Mouse (Mus musculus) neural tube, embryonic 12.5 days (tissue): Measurements from ENCODE around the gene Lrrc19. TPM values are rescaled to one million over a fixed set of nuclear protein-coding genes. Genes with fewer than 3 reads are reported as not detected.
"Not testable (repeated sequence)": the region's sequence is repeated elsewhere in the genome, so short reads cannot be mapped to it uniquely, and the experiment has no call there.

Experiments used
- ATAC-seq: fragments of 200-750 bp; cut with Nextera tagmentation; 2 replicates; pipeline ENCODE4 v1.8.0; 2017; ENCODE audit warnings: low read depth, mild to moderate bottlenecking, moderate TSS enrichment, moderate library complexity; ENCODE audit not compliant: low FRiP score
- H3K27ac ChIP-seq: fragments of 300-500 bp; sonication (generic); 2 replicates; pipeline ENCODE4 v1.5.1; 2016
- H3K27me3 ChIP-seq: fragments of 300-500 bp; sonication (generic); replicated peaks from 2 replicates; pipeline ENCODE4 v1.6.1; 2016; ENCODE audit warnings: mild to moderate bottlenecking
- H3K36me3 ChIP-seq: fragments of 300-500 bp; sonication (generic); 2 replicates; pipeline ENCODE4 v1.6.1; 2016; ENCODE audit warnings: mild to moderate bottlenecking
- H3K4me1 ChIP-seq: fragments of 300-500 bp; sonication (generic); 2 replicates; pipeline ENCODE4 v1.6.1; 2016
- H3K4me2 ChIP-seq: fragments of 300-500 bp; sonication (generic); replicated peaks from 2 replicates; pipeline ENCODE4 v1.6.1; 2016; ENCODE audit warnings: mild to moderate bottlenecking
- H3K4me3 ChIP-seq: fragments of 300-500 bp; sonication (generic); 2 replicates; pipeline ENCODE4 v1.5.1; 2016
- H3K9ac ChIP-seq: fragments of 300-500 bp; sonication (generic); 2 replicates; pipeline ENCODE4 v1.6.1; 2016; ENCODE audit warnings: mild to moderate bottlenecking
- H3K9me3 ChIP-seq: fragments of 300-500 bp; sonication (generic); 2 replicates; pipeline ENCODE4 v1.6.1; 2016; ENCODE audit warnings: mild to moderate bottlenecking
- WGBS: fragments of 180-500 bp; shearing (Covaris S2); methylation state at CpG from one replicate; pipeline ENCODE4 v1.1.7; 2016; 5-methylcytosine and 5-hydroxymethylcytosine counted together
- polyA plus RNA-seq: library from polyadenylated mRNA; unstranded; fragments of >200 nt; fragmentation: Nextera tagmentation; extraction: Ambion mirVana; gene quantifications from 2 replicates; pipeline ENCODE4 v1.2.1, GENCODE M21; 2016

The Lrrc19 gene
- polyA plus RNA-seq, result 0.82 and 1.1 TPM in 2 replicates

DNA sequence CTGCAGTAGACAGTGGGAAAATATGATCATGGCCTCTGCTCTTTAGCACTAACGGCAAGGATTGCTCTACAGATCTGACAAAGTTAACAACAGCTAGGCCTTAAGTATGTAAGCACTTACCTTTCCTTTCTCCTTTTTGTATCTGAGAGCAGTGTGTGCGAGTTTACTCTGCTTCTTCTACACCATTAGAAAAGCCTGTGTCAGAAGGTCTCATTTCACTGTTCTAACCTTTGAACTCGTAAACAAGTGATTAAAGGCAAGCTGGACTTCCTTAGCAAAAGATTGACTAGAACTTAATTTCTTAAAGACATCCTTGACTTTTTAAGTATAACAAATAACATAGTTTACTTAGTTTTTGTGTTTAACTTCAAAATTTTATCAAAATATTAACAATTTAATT lies at the start of gene Lrrc19:
Lrrc19 (minus strand) TSS at position 225 of the 400 bp plus-strand sequence.
- no peaks in the 10 kb centered on the region for H3K4me1 ChIP-seq
- no peak within 1 kb of the TSS for H3K4me2 ChIP-seq
- H3K27ac ChIP-seq, result no peak within 1 kb of the TSS

GRCm38 (mm10) chr4:94696368-94696767 lies 46.4 kb upstream of the Lrrc19 start:
- ATAC-seq, result no peak
- Histone ChIP-seq H3K4me3 (no peak overlapping the region), H3K4me2 (no peak overlapping the region), H3K36me3 (0 out of 2 replicates have a peak, but pooled peaks cover 5% of the 10 kb centered on the region), H3K27me3 (no peaks in the 10 kb centered on the region), H3K4me1 (no peaks in the 10 kb centered on the region), H3K9me3 (no peaks in the 10 kb centered on the region), H3K27ac (no peak overlapping the region), H3K9ac (no peak overlapping the region)
- 91% methylated on average over 3 of the region's 3 CpGs for WGBS

More for the DNA sequence above, at the start of gene Lrrc19:
- peaks cover 8% of the 10 kb centered on the region for H3K36me3 ChIP-seq
- ATAC-seq, result no peak
- no peaks in the 10 kb centered on the region for H3K27me3 ChIP-seq
- H3K4me3 ChIP-seq, result no peak within 1 kb of the TSS
- WGBS, result 93% methylated on average over 3 of the region's 3 CpGs
- H3K9me3 ChIP-seq, result no peaks in the 10 kb centered on the region
- H3K9ac ChIP-seq, result no peak within 1 kb of the TSS

DNA sequence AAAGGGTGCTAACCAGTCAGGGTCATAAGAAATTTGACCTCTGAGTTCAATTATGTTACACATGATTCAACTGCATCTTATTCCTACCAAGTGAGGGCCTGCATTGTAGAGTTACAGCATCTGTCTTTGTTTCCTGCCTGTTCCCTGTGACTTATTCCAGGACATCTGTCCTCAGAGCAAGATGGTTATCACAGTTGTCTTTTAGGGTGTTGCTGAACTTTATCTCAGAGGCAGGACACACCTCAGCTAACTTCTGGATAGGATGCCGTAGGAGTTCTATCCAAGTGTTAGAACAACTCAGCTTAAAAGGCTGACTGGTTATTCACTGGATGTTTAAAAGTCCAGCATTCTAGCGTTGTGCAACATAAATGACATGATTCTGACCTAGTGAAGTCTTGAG lies 42.2 kb upstream of the Lrrc19 start:
- Histone ChIP-seq H3K27ac (no peak overlapping the region), H3K27me3 (no peaks in the 10 kb centered on the region), H3K9me3 (no peaks in the 10 kb centered on the region), H3K9ac (no peak overlapping the region), H3K36me3 (peaks cover 20% of the 10 kb centered on the region), H3K4me3 (no peak overlapping the region), H3K4me1 (no peaks in the 10 kb centered on the region), H3K4me2 (no peak overlapping the region)
- 87% methylated on average over 2 of the region's 2 CpGs for WGBS
- ATAC-seq, result no peak

GRCm38 (mm10) chr4:94691078-94691477 lies 41.1 kb upstream of the Lrrc19 start:
- H3K27me3 ChIP-seq, result no peaks in the 10 kb centered on the region
- peaks cover 26% of the 10 kb centered on the region for H3K36me3 ChIP-seq
- H3K27ac ChIP-seq, result no peak overlapping the region
- 92% methylated on average over 4 of the region's 4 CpGs for WGBS
- H3K4me1 ChIP-seq, result no peaks in the 10 kb centered on the region
- no peak overlapping the region for H3K4me3 ChIP-seq
- H3K4me2 ChIP-seq, result no peak overlapping the region
- no peak overlapping the region for H3K9ac ChIP-seq
- no peak for ATAC-seq
- no peaks in the 10 kb centered on the region for H3K9me3 ChIP-seq

DNA sequence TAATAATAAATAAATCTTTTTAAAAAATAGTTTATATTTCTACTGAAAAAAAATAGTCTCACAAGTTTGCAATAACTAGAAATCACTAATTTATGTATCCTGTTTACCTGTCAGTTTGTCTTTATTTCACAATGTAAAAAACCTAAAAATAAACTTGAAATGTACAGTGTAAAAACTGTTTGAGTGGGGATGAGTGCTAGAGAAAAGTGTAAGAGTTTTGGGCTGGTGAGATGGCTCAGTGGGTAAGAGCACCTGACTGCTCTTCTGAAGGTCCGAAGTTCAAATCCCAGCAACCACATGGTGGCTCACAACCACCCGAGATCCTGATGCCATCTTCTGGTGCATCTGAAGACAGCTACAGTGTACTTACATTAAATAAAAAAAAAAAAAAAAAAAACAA lies 39.9 kb upstream of the Lrrc19 start:
- H3K4me2 ChIP-seq, H3K4me3 ChIP-seq, ATAC-seq, H3K9ac ChIP-seq, H3K9me3 ChIP-seq, H3K27ac ChIP-seq, H3K27me3 ChIP-seq, H3K4me1 ChIP-seq: not testable (repeated sequence)
- peaks cover 28% of the 10 kb centered on the region for H3K36me3 ChIP-seq
- 86% methylated on average over 2 of the region's 2 CpGs for WGBS

- H3K27me3 ChIP-seq, result no peaks in the 10 kb centered on the region
- 84% methylated on average over 5 of the region's 5 CpGs for WGBS
- peaks cover 33% of the 10 kb centered on the region for H3K36me3 ChIP-seq
- H3K27ac ChIP-seq, result no peak overlapping the region
- no peaks in the 10 kb centered on the region for H3K9me3 ChIP-seq
- no peaks in the 10 kb centered on the region for H3K4me1 ChIP-seq
- no peak overlapping the region for H3K9ac ChIP-seq
- H3K4me3 ChIP-seq, result no peak overlapping the region
- H3K4me2 ChIP-seq, result no peak overlapping the region
- ATAC-seq, result no peak
These were observed 33.4 kb upstream of the Lrrc19 start for GRCm38 (mm10) chr4:94683305-94683704.

- H3K9ac ChIP-seq, result no peak overlapping the region
- H3K4me1 ChIP-seq, result no peaks in the 10 kb centered on the region
- H3K27ac ChIP-seq, result no peak overlapping the region
- no peaks in the 10 kb centered on the region for H3K9me3 ChIP-seq
- WGBS, result 78% methylated on average over 1 of the region's 1 CpGs
- no peak overlapping the region for H3K4me3 ChIP-seq
- no peak overlapping the region for H3K4me2 ChIP-seq
- ATAC-seq, result no peak
- no peaks in the 10 kb centered on the region for H3K27me3 ChIP-seq
- H3K36me3 ChIP-seq, result peaks cover 22% of the 10 kb centered on the region; the same call in 1 of the 2 replicates
These were observed 32.1 kb upstream of the Lrrc19 start for GRCm38 (mm10) chr4:94682029-94682428.

DNA sequence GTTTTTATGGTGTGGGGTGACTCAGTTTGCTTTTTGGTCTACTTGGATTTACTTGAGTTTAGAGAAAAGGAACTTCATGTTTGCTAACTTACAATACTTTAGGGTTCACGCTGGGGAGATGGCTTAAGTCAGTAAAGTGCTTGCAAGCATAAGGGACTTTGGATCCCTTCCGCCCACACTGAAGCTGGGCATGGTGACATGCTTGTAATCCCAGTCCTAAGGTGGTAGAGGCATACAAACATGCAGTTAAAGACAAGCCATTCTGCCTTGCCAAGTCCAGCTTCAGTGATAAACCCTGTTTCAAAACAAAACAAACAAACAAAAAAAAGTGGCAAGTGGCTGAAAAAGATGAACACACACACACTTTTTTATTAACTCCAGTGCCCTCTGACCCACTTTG lies 31.2 kb upstream of the Lrrc19 start:
- no peak overlapping the region for H3K4me2 ChIP-seq
- no peaks in the 10 kb centered on the region for H3K27me3 ChIP-seq
- no peaks in the 10 kb centered on the region for H3K4me1 ChIP-seq
- H3K9me3 ChIP-seq, result no peaks in the 10 kb centered on the region
- H3K9ac ChIP-seq, result no peak overlapping the region
- peaks cover 18% of the 10 kb centered on the region; the same call in 1 of the 2 replicates for H3K36me3 ChIP-seq
- ATAC-seq, result no peak
- no peak overlapping the region for H3K4me3 ChIP-seq
- H3K27ac ChIP-seq, result no peak overlapping the region
- WGBS, result 89% methylated on average over 2 of the region's 2 CpGs

DNA sequence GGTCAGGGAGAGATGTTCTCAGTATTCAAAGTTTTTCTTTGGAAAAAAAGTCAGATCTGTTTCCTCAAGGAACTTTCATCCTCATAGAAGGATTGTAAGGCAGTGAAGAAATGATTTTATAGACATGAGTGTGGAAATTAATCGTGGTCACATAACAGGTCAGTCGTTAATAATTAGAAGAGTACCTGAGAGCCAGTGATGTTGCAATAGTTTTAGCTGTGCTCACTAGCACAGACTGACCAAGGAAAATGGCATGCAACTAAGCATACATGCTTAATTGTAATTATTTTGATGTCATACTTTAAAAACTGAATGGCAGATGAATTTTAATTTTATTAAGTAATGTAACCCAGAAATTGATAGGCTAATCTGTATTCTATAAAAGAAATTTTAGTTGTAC lies 30.7 kb upstream of the Lrrc19 start:
- ATAC-seq, result no peak
- no peaks in the 10 kb centered on the region for H3K27me3 ChIP-seq
- 93% methylated on average over 2 of the region's 2 CpGs for WGBS

DNA sequence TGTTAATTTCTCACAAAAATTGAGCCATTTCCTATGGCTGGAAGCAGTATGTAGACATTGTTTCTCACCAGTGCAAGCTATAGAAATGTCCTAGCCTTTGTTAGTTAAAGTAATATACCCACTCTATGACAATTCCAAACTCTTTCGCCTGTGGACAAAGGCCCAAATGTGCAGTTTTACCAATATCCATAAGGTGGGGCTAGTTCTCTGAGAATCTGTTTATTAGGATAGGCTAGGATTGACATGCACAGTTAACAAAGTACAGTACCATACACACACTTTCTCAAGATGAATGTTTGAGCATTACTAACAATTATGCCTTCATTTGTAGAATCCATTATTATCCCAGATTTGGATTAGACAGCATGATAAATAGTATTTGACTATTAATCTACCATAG lies 19.8 kb upstream of the Lrrc19 start:
- 54% methylated on average over 1 of the region's 1 CpGs for WGBS
- 0 out of 2 replicates have a peak, but pooled peaks have one; percentile 61 for ATAC-seq
- no peaks in the 10 kb centered on the region for H3K9me3 ChIP-seq
- no peaks in the 10 kb centered on the region for H3K36me3 ChIP-seq
- no peaks in the 10 kb centered on the region for H3K4me1 ChIP-seq
- H3K4me2 ChIP-seq, result no peak overlapping the region
- H3K27ac ChIP-seq, result no peak overlapping the region
- no peak overlapping the region for H3K4me3 ChIP-seq
- no peaks in the 10 kb centered on the region for H3K27me3 ChIP-seq
- no peak overlapping the region for H3K9ac ChIP-seq

More for the DNA sequence above, 30.7 kb upstream of the Lrrc19 start:
- no peak overlapping the region for H3K4me3 ChIP-seq
- H3K9me3 ChIP-seq, result no peaks in the 10 kb centered on the region
- H3K36me3 ChIP-seq, result 0 out of 2 replicates have a peak, but pooled peaks cover 15% of the 10 kb centered on the region
- no peak overlapping the region for H3K27ac ChIP-seq
- H3K9ac ChIP-seq, result no peak overlapping the region
- no peak overlapping the region for H3K4me2 ChIP-seq
- H3K4me1 ChIP-seq, result no peaks in the 10 kb centered on the region

GRCm38 (mm10) chr4:94650426-94651175 lies 657 bp upstream of the Lrrc19 start:
- H3K27ac ChIP-seq, H3K27me3 ChIP-seq, H3K4me2 ChIP-seq, ATAC-seq, H3K9me3 ChIP-seq, H3K9ac ChIP-seq, H3K4me1 ChIP-seq, H3K4me3 ChIP-seq: not testable (repeated sequence)
- WGBS, result 91% methylated on average over 5 of the region's 5 CpGs
- H3K36me3 ChIP-seq, result peaks cover 15% of the 10 kb centered on the region

- no peak overlapping the region for H3K27ac ChIP-seq
- no peak for ATAC-seq
- H3K4me1 ChIP-seq, result no peaks in the 10 kb centered on the region
- H3K4me2 ChIP-seq, result no peak overlapping the region
- no peak overlapping the region for H3K4me3 ChIP-seq
- H3K9me3 ChIP-seq, result no peaks in the 10 kb centered on the region
- H3K9ac ChIP-seq, result no peak overlapping the region
- peaks cover 2% of the 10 kb centered on the region; the same call in 1 of the 2 replicates for H3K36me3 ChIP-seq
- WGBS, result 96% methylated on average over 2 of the region's 2 CpGs
- no peaks in the 10 kb centered on the region for H3K27me3 ChIP-seq
These were observed 6.8 kb downstream of the Lrrc19 start for GRCm38 (mm10) chr4:94643141-94643540.

DNA sequence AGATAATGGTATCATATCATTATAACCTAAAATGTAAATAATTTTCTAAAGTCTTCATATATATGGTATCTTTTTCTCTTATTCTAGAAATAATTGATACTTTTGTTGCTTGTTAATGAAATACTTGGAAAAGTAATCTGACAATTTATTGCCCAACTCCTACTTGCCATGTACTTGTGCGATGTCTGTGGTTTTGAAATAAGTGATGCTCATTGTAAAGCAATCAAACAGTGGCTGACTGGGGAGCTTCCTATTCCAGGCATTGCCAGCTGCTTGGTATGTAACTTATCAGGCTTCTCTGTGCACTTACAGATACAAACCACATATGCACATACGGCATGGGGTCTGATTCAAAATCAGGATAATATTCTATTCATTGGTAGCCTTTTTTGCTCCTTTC lies 29.9 kb downstream of the Lrrc19 start:
- WGBS, result 96% methylated on average over 2 of the region's 2 CpGs
- no peak overlapping the region for H3K4me2 ChIP-seq
- no peaks in the 10 kb centered on the region for H3K36me3 ChIP-seq
- H3K9ac ChIP-seq, result no peak overlapping the region
- H3K27me3 ChIP-seq, result no peaks in the 10 kb centered on the region
- no peak for ATAC-seq
- no peaks in the 10 kb centered on the region for H3K9me3 ChIP-seq
- no peak overlapping the region for H3K4me3 ChIP-seq
- peaks cover 9% of the 10 kb centered on the region for H3K4me1 ChIP-seq
- no peak overlapping the region for H3K27ac ChIP-seq
